Mouse (Mus musculus) lung, adult 2 months (tissue): ENCODE data around the gene Traf4.

ENCODE experiments used
- CTCF ChIP-seq: fragments of 200-500 bp; IDR thresholded peaks from 2 replicates; pipeline ENCODE4 v1.5.1; 2011; ENCODE audit warnings: mild to moderate bottlenecking, low read length, control low read depth; ENCODE audit not compliant: insufficient read depth
- POLR2A ChIP-seq: fragments of 200-500 bp; IDR thresholded peaks from 2 replicates; pipeline ENCODE4 v1.6.1; 2011; ENCODE audit warnings: low read depth, mild to moderate bottlenecking, control low read depth, low read length, borderline replicate concordance; ENCODE audit errors: extremely low read depth

GRCm38 (mm10) chr11:78159557-78159956 is 5.8 kb downstream of the Traf4 start:
- TF ChIP-seq CTCF (0 out of 2 replicates have a peak, but pooled peaks have one; percentile 2), POLR2A (no peak)
